Mouse (Mus musculus): ENCODE data around the gene Nbeal1.

Gene Nbeal1

DNA sequence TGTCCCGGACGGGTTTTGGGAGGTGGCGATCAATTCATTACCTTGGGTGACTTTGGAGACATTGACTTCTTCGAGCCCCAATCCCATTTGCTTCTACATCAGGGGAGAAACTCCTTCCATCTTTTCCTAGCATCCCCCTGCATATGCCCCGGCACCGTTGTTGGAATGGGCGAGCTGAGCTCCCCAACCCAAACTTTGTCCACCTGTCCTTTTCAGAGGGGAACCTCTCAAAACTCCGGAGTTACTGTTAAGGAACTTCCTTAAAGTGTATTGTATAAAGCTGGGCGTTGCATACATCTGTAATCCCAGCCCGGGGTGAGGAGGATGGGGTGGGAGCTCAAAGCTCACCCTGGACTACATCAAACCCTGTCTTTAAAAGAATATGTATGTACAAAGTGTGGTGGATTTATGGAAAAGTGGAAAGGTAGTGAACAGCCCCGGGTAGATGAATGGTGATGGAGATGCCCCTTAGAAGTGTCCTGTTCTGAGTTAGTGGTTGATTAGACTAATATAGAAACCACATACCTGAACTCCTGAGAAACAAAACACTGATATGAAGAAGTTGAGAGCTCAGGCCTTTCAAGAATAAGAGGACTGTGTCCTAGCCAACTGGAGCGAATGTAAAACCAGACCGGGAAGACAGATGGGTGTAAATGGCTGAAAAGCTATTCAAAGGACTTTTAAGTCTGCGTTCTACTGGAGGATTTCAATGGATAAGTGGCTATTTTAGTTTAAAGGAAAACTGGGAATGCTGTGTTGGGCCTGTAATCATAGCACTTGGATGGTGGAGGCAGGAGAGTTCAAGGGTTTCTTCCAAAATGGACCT, 163.4 kb downstream of the Nbeal1 start:
- DNase-seq (ENCODE audit: low read depth), result no peak

DNA sequence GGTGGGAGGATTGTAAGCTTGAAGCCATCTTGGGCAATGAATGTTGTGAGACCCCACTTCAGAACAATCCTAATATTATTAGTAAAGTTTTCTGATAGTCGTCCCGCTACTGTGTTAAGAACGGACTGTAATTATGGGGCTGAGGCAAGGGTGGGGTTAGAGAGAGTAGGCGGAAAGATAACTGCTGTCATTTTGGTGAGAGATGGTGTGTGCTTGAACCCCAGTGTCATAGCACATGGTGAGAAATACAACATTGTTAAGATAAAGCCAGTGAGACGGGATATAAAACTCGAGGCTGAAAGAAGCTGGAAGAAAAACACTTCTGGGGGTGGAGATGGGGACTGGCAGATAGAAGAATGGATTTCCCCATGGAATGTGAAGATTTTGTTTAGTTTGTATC, 164.3 kb downstream of the Nbeal1 start:
- no peak for DNase-seq (ENCODE audit: low read depth)

DNA sequence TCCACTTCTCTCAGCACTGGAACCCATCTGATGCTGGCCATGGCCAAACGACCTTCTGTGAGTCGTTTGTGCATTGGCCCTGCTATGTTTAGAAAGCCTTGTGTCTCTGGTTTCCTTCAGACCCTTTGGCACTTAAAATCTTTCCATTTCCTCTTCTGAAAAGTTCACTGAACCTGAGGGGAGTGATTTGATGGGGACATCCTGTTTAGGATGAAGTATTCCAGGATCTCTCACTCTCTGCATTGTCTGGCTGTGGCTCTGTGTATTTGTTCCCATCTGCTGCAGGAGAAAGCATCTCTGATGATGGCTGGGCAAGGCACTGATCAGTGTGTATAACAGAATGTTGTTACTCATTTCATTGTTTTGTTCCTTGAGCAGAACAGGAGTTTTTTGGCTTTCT, 165.3 kb downstream of the Nbeal1 start:
- DNase-seq (ENCODE audit: low read depth), result no peak

DNA sequence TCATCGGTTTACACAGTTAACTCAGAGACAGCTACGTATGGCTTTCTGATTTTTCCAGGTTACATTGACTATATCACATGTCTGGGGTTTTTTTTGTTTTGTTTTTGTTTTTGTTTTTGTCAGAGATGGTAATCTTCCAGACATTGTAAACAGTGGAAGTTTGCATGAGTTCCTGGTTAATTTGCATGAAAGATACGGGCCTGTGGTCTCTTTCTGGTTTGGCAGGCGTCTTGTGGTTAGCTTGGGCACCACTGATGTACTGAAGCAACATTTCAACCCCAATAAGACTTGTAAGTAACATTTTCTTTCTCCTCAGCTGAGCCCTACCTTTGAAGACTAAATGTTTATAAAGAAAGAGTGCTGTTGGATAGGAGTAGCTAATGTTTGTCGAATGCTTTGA, 172.4 kb downstream of the Nbeal1 start:
- DNase-seq (ENCODE audit: low read depth), result peak; percentile 54

DNA sequence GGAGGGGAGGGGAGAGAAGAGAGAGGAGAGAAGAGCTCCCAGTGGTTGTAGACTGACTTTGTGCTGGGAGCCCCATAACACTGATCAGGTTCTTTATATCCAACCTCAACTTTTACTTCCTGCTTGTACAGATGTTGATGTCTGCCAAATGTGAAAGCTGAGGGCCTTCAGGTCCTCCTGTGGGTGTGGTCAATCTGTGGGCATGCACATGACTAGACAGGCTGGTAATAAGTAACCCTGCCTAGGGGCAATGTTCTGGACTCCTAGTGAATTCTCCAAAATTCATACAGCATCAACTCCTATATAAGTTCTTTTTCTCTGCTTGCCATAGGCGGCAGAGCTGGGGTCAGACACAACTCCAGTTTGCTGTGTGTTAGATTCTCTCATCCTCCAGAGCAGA, 181.2 kb downstream of the Nbeal1 start:
- peak; percentile 37 for DNase-seq (ENCODE audit: low read depth)

DNA sequence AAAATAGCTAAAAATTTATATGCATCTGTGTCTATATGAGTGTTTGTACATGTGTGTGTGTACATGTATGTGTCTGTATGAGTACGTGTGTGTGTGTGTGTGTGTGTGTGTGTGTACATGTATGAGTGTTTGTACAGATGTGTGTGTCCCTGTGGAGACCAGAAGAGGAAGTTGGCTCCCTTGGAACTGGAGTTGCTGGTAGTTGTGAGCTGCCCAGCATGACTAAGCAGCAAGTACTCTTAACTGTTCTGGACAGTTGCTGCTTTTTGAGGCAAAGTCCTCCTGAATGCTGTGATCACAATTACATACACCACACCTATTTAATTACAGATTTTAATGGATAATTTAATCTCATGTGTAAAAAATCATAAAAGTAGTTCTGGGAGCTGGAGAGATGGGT, 196.2 kb downstream of the Nbeal1 start:
- DNase-seq (ENCODE audit: low read depth), result no peak

DNA sequence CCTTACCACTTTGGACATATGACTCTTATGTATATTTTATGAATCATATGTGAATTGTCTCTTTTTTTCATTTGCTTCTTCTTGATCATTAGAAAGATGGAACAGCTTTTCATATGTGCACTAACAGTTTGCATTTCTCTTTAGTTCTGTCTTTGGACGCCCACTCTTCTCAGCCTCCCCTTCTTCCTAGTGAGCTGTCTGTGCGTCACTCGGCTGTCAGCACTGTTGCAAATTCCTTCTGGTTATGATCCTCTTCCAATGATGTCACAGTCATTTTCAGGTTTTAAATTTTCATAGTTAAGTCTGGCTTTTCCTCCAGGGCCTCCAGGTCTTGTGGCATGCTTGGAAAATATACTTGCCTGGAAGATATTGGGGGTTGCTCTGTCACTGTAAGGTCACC, 201.5 kb downstream of the Nbeal1 start:
- DNase-seq (ENCODE audit: low read depth), result no peak
